Mouse (Mus musculus): ENCODE measurements around the gene Arid5a.

DNA sequence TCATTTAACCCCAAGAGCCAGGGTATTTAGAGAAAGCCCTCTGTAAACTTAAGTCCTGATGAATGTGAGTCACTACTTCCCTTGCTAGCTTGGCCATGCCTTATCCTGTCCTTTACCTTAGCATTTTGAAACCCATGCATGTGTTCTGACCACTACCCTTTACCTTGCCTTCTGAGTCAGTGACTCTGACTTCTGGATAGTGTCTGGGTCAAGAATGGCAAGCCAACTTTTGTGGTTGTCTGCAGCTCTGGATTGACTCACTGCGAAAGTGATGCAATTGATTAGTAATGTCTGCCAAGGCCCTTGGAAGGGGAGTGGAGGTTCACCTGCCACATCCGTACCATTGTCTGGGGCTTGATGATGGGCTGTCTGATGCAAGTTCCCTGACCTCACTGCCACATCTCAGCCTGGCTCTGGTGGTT lies 18.4 kb downstream of the Arid5a start:
- TF ChIP-seq POLR2A (IDR thresholded peaks at IDR 0.05; ENCODE audit: borderline replicate concordance, control insufficient read depth, low read depth, low read length) (no peak), CTCF (IDR thresholded peaks at IDR 0.05; ENCODE audit: control insufficient read depth, insufficient read depth, low read length) (no peak)

Measured in bone marrow, adult 2 months (tissue).